Mouse (Mus musculus) cerebellum, adult 11 months (tissue): ENCODE data around the gene Phka1.
"Not testable (repeated sequence)": the region's sequence is repeated elsewhere in the genome, so short reads cannot be mapped to it uniquely, and the experiment has no call there.

Experiments used
- DNase-seq: peaks from one replicate; pipeline ENCODE4 v3.0.0; 2022

The Phka1 gene

GRCm38 (mm10) chrX:102643823-102644572, at the start of gene Phka1:
Gene Phka1 (minus strand): TSS chrX:102644246.
- DNase-seq: peak; percentile 49

GRCm38 (mm10) chrX:102689252-102689651, 45.2 kb upstream of the Phka1 start:
- peak; percentile 6 for DNase-seq

GRCm38 (mm10) chrX:102686872-102687271, 42.8 kb upstream of the Phka1 start, which contains the start of gene Gm3880:
Gene Gm3880 (minus strand): TSS chrX:102686972.
- not testable (repeated sequence) for DNase-seq

GRCm38 (mm10) chrX:102684706-102685105, 40.7 kb upstream of the Phka1 start:
- DNase-seq: not testable (repeated sequence)

GRCm38 (mm10) chrX:102666641-102667040, 22.6 kb upstream of the Phka1 start:
- no peak for DNase-seq

- DNase-seq: no peak
These were observed 16.7 kb upstream of the Phka1 start for GRCm38 (mm10) chrX:102660712-102661111.

- DNase-seq: no peak
These were observed 1.6 kb upstream of the Phka1 start for GRCm38 (mm10) chrX:102645691-102646090.

GRCm38 (mm10) chrX:102645146-102645545, 1.1 kb upstream of the Phka1 start:
- DNase-seq: no peak

GRCm38 (mm10) chrX:102644573-102644951, 516 bp upstream of the Phka1 start:
- DNase-seq: peak; percentile 8

- DNase-seq: no peak
These were observed 42.8 kb downstream of the Phka1 start for GRCm38 (mm10) chrX:102601269-102601668.

GRCm38 (mm10) chrX:102588560-102588959, 55.5 kb downstream of the Phka1 start:
- no peak for DNase-seq

- DNase-seq: no peak
These were observed 72.9 kb downstream of the Phka1 start for GRCm38 (mm10) chrX:102571186-102571585.

- DNase-seq: no peak
These were observed 87.1 kb downstream of the Phka1 start for GRCm38 (mm10) chrX:102556906-102557305.

GRCm38 (mm10) chrX:102509205-102509604, 134.8 kb downstream of the Phka1 start:
- DNase-seq: no peak

GRCm38 (mm10) chrX:102504644-102505481, 139.2 kb downstream of the Phka1 start, which contains the start of gene Hdac8:
Gene Hdac8 (minus strand): TSS chrX:102505359.
- peak; percentile 40 for DNase-seq

GRCm38 (mm10) chrX:102504179-102504578, 139.9 kb downstream of the Phka1 start:
- DNase-seq: no peak

- no peak for DNase-seq
These were observed 149.9 kb downstream of the Phka1 start for GRCm38 (mm10) chrX:102493992-102494730.

GRCm38 (mm10) chrX:102485575-102485974, 158.5 kb downstream of the Phka1 start:
- DNase-seq: no peak

GRCm38 (mm10) chrX:102479665-102480064, 164.4 kb downstream of the Phka1 start:
- no peak for DNase-seq

- DNase-seq: peak; percentile 26
These were observed 165.1 kb downstream of the Phka1 start for GRCm38 (mm10) chrX:102478965-102479364.

- DNase-seq: no peak
These were observed 165.6 kb downstream of the Phka1 start for GRCm38 (mm10) chrX:102478481-102478880.

GRCm38 (mm10) chrX:102476784-102477183, 167.3 kb downstream of the Phka1 start:
- DNase-seq: peak; percentile 68

- DNase-seq: no peak
These were observed 168.5 kb downstream of the Phka1 start for GRCm38 (mm10) chrX:102475555-102475954.
